Mouse (Mus musculus) midbrain, embryonic 11.5 days (tissue): ENCODE data around the gene Zbtb7b. TPM values are rescaled to one million over a fixed set of nuclear protein-coding genes. Genes with fewer than 3 reads are reported as not detected.

Experiments
- ATAC-seq: fragments of 200-750 bp; cut with Nextera tagmentation; 2 replicates; pipeline ENCODE4 v1.8.0; 2017; ENCODE audit warnings: moderate TSS enrichment, moderate library complexity; ENCODE audit not compliant: low FRiP score
- DNase-seq: peaks from one replicate; pipeline ENCODE4 v3.0.0; 2015; ENCODE audit warnings: low spot score; ENCODE audit errors: missing footprints
- H3K27ac ChIP-seq: fragments of 300-500 bp; sonication (generic); 2 replicates; pipeline ENCODE4 v1.5.1; 2014; ENCODE audit warnings: low read depth, low read length
- H3K27me3 ChIP-seq: fragments of 300-500 bp; sonication (generic); 2 replicates; pipeline ENCODE4 v1.6.1; 2014; ENCODE audit warnings: mild to moderate bottlenecking, low read length, moderate library complexity, mixed read lengths; ENCODE audit not compliant: control insufficient read depth, insufficient read depth
- H3K36me3 ChIP-seq: fragments of 300-500 bp; sonication (generic); 2 replicates; pipeline ENCODE4 v1.6.1; 2014; ENCODE audit warnings: mild to moderate bottlenecking, low read length, moderate library complexity, mixed read lengths; ENCODE audit not compliant: control insufficient read depth, insufficient read depth
- H3K4me1 ChIP-seq: fragments of 300-500 bp; sonication (generic); 2 replicates; pipeline ENCODE4 v1.6.1; 2014; ENCODE audit warnings: low read length; ENCODE audit not compliant: control insufficient read depth, insufficient read depth
- H3K4me2 ChIP-seq: fragments of 300-500 bp; sonication (generic); 2 replicates; pipeline ENCODE4 v1.6.1; 2014; ENCODE audit warnings: mild to moderate bottlenecking, moderate library complexity
- H3K4me3 ChIP-seq: fragments of 300-500 bp; sonication (generic); 2 replicates; pipeline ENCODE4 v1.5.1; 2014; ENCODE audit warnings: low read depth, low read length
- H3K9ac ChIP-seq: fragments of 300-500 bp; sonication (generic); 2 replicates; pipeline ENCODE4 v1.6.1; 2014; ENCODE audit warnings: low read length
- H3K9me3 ChIP-seq: fragments of 300-500 bp; sonication (generic); 2 replicates; pipeline ENCODE4 v1.6.1; 2016; ENCODE audit warnings: low read length; ENCODE audit not compliant: control insufficient read depth
- WGBS: fragments of 180-500 bp; shearing (Covaris S2); extraction: QIAGEN DNeasy Blood & Tissue Kit; methylation state at CpG from one replicate; pipeline ENCODE4 v1.1.7; 2014; 5-methylcytosine and 5-hydroxymethylcytosine counted together
- polyA plus RNA-seq: library from polyadenylated mRNA; unstranded; fragments of >200 nt; fragmentation: Nextera tagmentation; extraction: Ambion mirVana; gene quantifications from 2 replicates; pipeline ENCODE4 v1.2.1, GENCODE M21; 2014

Zbtb7b gene
- polyA plus RNA-seq, 1 experiment from 2014 or later = 0.27 TPM

DNA sequence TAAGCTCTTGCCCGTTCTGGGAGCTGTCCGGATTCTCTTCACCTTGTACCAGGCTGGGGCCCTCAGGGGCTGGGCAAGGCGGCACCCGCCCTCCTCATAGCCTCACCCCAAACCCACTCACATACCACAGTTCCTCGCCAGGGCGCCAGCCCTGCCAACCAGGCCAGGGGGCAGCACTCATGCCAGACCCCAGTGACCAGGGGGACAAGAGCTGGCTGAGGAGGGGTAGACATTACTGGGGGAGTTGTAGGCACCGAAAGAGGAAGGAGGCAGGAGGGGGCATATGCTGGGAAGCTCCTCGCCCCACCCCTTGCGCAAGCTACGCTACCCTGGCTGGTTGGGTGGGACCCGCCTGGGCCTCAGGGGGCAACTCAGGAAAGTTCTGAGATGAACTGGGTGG lies 6.9 kb downstream of the Zbtb7b start:
- Histone ChIP-seq H3K9me3 (no peaks in the 10 kb centered on the region), H3K4me3 (no peak overlapping the region), H3K36me3 (no peaks in the 10 kb centered on the region), H3K27ac (no peak overlapping the region), H3K4me1 (peaks cover 27% of the 10 kb centered on the region), H3K4me2 (no peak overlapping the region), H3K27me3 (peaks cover 11% of the 10 kb centered on the region), H3K9ac (no peak overlapping the region)
- DNase-seq (no peak), ATAC-seq (no peak)
- WGBS = 71% methylated on average over 11 of the region's 11 CpGs

DNA sequence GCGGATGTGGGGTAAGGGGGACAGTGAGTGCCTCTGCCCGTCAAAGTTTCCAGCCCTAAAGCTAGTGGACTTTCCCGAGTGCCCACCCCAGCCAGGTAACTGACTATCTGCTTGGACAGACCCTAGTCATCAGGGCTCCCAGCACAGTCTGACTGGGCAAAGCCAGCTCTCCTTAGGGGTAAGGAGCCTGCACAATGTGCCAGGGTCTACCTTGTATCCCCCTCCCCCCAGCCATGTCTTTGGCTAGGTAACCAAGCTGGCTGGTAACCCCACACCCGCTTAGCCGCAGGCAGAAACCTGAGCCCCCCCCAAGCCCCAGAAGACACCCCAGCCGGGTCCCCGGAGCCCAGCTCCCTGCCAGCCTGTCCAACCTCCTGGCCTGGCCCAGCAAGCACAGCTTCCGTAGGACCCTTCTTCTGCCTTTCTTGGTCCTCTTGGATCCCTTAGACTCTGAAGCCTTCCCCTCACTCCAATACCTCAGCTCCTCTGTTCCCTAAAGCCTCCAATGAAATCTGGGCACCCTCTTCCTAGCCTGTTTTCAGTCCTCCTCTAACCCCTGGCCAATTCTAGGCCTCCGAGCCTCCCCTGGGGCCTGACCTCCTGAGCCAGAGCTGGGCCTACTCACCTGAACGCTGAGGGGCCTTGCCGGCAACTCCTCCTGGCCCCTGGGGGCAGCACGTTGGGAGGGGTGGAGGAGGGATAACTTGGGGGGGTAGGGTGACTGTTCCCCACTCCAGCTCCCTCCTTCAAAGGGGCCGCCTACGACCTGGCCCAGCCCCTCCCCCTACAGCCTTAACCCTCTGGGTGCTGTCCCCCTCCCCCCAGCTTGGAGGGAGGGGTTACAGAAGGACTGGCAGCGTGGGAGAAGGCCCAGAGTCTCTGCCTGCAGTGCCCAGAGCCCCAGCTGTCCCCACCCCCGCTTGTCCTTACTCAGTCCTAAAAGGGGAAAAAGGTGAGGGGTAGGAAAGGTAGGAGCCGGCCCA lies 7.8 kb downstream of the Zbtb7b start:
- Histone ChIP-seq H3K27me3 (peaks cover 6% of the 10 kb centered on the region), H3K4me1 (peaks cover 20% of the 10 kb centered on the region), H3K27ac (no peak overlapping the region), H3K4me2 (no peak overlapping the region), H3K9ac (no peak overlapping the region), H3K4me3 (no peak overlapping the region), H3K36me3 (no peaks in the 10 kb centered on the region), H3K9me3 (no peaks in the 10 kb centered on the region)
- ATAC-seq (no peak), DNase-seq (no peak)
- WGBS = 53% methylated on average over 17 of the region's 17 CpGs

DNA sequence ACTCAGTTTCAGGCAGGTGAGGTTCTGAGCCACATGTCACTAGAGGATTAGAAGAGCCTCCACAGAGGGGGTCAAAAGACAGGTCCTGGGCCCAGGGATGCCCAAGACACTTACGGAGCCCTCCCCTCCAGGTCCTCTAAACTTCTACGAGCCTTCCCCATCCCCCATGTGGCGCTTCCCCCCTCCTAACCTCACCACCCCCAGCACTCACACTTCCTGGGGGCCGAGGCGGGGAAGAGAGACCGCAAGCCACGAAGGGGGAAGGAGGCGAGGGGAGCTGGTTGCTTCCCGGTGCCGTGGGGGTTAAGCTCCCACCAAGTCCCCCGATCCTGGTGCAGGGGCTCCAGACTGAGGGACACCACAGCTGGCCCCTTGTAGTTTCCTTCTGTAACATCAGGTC lies 9.1 kb downstream of the Zbtb7b start:
- H3K4me1 ChIP-seq = peaks cover 10% of the 10 kb centered on the region
- H3K9ac ChIP-seq = no peak overlapping the region
- H3K36me3 ChIP-seq = no peaks in the 10 kb centered on the region
- no peak overlapping the region for H3K4me2 ChIP-seq
- H3K27ac ChIP-seq = no peak overlapping the region
- DNase-seq (no peak), ATAC-seq (no peak)
- H3K9me3 ChIP-seq = no peaks in the 10 kb centered on the region
- 41% methylated on average over 11 of the region's 11 CpGs for WGBS
- no peaks in the 10 kb centered on the region; the same call in 1 of the 2 replicates for H3K27me3 ChIP-seq
- H3K4me3 ChIP-seq = no peak overlapping the region

DNA sequence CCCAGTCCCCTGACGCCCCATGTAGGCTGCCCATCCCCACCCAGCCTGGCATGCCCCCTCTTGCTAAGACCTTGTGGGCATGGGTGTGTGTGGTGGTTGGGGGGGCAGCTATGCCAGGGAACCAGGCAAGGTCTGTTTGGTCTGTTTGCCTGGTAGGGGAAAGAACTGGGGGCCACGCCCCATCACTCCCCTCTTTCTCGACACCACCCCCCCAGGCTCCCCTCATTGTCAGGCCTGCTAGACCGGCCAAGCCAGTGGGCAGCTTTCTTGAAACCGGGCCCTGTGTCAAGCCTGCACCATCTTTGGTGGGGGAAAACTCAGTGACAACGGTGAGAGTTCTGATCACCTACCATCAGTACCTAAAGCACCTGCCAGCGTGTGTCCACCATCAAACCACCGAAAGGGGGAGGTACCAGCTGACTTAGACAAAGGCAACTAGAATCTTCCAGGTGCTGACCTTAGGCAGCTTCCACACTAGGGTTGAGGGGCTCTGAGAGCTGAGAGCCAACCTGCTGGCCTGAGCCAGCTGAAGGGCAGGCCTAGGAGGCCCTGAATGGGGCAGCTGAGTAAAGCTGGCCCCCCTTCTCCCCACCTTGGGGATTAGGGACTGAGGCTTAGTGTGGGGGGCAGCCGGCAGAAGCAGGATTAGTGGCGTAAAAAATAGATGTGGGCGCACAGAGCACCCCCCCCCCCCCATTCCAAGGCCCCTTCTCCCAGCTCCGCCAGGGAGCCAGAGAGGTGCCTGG lies 10.1 kb downstream of the Zbtb7b start:
- Histone ChIP-seq H3K4me2 (no peak overlapping the region), H3K4me1 (peaks cover 10% of the 10 kb centered on the region), H3K36me3 (no peaks in the 10 kb centered on the region), H3K27ac (no peak overlapping the region), H3K27me3 (no peaks in the 10 kb centered on the region), H3K9me3 (no peaks in the 10 kb centered on the region), H3K9ac (no peak overlapping the region), H3K4me3 (no peak overlapping the region)
- DNase-seq (no peak), ATAC-seq (peak; percentile 47; the same call in 1 of the 2 replicates)
- 47% methylated on average over 12 of the region's 12 CpGs for WGBS

DNA sequence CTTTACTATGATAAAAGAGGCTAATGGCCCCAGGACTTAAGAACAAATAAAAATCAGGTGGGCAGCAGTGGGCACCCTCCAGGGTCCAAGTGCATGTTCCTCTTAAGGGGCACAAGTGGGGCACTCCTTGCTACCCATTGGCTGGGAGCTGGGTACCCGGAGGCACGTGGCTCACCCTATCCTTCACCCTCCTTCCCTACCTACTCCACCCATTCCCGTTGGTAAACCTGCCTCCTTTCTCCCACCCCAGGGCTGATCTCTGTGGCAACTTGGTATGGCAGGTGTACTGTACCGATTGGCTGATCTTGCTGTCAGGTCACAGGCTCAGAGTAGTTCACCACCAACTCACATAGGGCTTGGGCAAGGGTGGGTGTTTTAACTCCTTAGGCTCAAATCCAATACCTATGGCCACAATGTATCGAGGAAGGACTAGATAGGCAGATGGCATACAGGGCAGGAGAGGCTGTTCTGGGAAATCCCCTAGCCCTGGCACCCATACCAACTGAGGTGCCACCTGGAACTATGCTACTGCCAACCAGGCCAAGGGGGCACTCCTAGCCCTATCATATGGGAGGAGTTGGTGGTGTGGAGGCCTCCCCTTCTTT lies 10.8 kb downstream of the Zbtb7b start:
- Histone ChIP-seq H3K9me3 (no peaks in the 10 kb centered on the region), H3K4me1 (peaks cover 14% of the 10 kb centered on the region), H3K9ac (no peak overlapping the region), H3K4me3 (no peak overlapping the region), H3K27ac (no peak overlapping the region), H3K36me3 (no peaks in the 10 kb centered on the region), H3K4me2 (no peak overlapping the region), H3K27me3 (no peaks in the 10 kb centered on the region)
- no peak for DNase-seq
- WGBS = 86% methylated on average over 5 of the region's 5 CpGs
- ATAC-seq = no peak

DNA sequence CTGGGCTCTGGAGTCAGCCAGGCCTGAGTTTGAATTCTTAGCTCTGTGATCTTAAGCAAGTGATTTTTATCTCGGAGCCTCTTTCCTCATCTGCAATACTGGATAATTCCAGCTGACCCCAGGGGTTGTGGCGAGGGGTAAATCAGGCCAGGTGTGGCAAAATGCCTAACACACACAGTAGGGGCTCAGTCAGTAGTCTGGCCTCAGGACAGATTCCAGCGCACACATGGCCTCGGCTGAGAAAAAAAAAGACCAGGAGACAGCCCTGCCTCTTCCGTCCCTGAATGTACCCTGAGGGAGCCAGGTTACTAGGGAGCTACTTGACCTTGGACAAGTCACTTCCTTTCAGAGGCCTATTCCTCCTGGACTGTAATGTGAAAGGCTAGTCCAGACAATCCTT lies 11.6 kb downstream of the Zbtb7b start:
- Histone ChIP-seq H3K9me3 (no peaks in the 10 kb centered on the region), H3K27ac (no peak overlapping the region), H3K4me1 (peaks cover 20% of the 10 kb centered on the region), H3K36me3 (no peaks in the 10 kb centered on the region), H3K4me3 (no peak overlapping the region), H3K9ac (no peak overlapping the region), H3K27me3 (no peaks in the 10 kb centered on the region), H3K4me2 (no peak overlapping the region)
- WGBS = 86% methylated on average over 5 of the region's 5 CpGs
- ATAC-seq = no peak
- DNase-seq = no peak

DNA sequence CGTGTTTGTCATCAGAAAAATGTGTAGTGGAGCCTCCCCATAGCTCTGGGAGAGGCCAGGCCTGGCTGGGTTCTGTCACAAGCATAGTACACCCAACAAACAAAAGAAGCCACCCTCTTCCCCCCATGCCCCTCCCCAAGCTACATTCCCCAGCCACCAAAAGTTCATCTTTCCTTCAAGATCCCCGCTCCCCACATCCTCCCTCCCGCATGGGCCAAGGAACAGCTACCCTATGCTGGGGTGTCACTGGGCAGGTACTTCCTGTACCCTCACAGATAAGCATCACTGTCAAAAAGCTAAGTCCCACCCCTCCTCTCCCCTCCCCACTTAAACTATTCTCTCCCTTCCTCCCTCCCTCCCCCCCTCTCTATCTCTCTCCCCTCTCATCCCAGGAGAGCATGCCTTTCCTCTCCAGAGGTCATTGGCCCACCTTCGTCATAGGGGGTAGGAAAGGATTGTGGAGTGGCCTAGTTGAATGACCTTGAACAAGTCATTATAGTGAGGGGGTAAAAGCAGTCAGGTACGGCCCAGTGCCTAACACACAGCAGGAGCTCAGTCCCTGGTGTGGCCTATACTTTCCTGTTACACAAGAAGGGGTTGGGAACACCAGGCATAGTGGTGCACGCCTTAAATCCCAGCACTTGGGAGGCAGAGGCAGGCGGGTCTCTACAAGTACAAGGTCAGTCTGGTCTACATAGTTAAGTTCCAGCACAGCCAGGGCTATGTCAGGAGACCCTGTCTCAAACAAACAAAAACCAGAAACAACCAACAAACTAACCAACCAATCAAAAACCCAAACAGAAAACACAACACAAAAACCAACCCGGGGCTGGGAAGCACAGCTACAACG lies 12.3 kb downstream of the Zbtb7b start:
- no peaks in the 10 kb centered on the region for H3K9me3 ChIP-seq
- ATAC-seq (no peak), DNase-seq (no peak)
- 90% methylated on average over 9 of the region's 9 CpGs for WGBS
- H3K36me3 ChIP-seq = no peaks in the 10 kb centered on the region
- H3K27me3 ChIP-seq = no peaks in the 10 kb centered on the region
- H3K4me1 ChIP-seq = peaks cover 21% of the 10 kb centered on the region
- H3K4me2 ChIP-seq = no peak overlapping the region
- no peak overlapping the region for H3K4me3 ChIP-seq
- no peak overlapping the region for H3K9ac ChIP-seq
- no peak overlapping the region for H3K27ac ChIP-seq

DNA sequence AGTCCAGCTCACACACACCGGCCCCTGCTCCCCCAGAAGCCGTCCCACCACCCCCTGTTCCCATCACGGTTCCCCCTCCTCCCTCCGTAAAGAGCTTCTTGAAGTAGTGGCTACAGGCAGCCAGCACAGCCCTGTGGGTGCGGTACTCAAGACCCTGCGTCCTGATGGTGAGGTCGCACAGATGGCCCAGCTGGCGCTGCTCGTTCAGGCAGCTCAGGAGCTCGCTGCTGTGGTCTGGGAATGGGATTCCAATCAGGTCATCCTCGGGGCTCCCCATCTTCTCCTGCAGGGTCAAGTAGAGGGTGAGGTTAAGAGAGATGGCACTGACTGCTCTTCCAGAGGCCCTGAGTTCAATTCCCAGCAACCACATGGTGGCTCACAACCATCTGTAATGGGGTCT lies 13.3 kb downstream of the Zbtb7b start:
- no peak overlapping the region for H3K27ac ChIP-seq
- 87% methylated on average over 11 of the region's 11 CpGs for WGBS

More for the DNA sequence above, 13.3 kb downstream of the Zbtb7b start:
- H3K36me3 ChIP-seq = no peaks in the 10 kb centered on the region
- no peaks in the 10 kb centered on the region for H3K27me3 ChIP-seq
- no peak overlapping the region for H3K9ac ChIP-seq
- no peaks in the 10 kb centered on the region for H3K9me3 ChIP-seq
- peaks cover 21% of the 10 kb centered on the region for H3K4me1 ChIP-seq
- no peak overlapping the region for H3K4me3 ChIP-seq
- DNase-seq (no peak), ATAC-seq (no peak)
- no peak overlapping the region for H3K4me2 ChIP-seq
